Mouse (Mus musculus) thymus, adult 18-20 months (tissue): ENCODE data around the gene Rpl13a.
"Not testable (repeated sequence)": the region's sequence is repeated elsewhere in the genome, so short reads cannot be mapped to it uniquely, and the experiment has no call there.

Experiments
- DNase-seq, 2 experiments: peaks; one replicate each; pipeline ENCODE4 v3.0.0; 2022; ENCODE audit warnings: mixed read lengths in 2 of 2

Rpl13a gene

GRCm38 (mm10) chr7:45111940-45112339 lies 16.6 kb downstream of the Rpl13a start:
- no peak for DNase-seq

DNA sequence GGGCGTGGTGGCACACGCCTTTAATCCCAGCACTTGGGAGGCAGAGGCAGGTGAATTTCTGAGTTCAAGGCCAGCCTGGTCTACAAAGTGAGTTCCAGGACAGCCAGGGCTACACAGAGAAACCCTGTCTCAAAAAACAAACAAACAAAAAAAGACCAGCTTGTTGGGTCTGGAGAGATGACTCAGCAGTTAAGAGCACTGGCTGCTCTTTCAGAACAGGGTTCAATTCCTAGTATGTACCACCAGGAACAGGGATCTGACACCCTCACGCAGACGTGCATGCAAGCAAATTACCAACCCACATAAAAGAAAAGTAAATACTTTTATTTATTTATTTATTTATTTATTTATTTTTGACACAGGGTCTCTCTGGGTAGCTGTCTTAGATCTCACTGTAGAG lies 18.5 kb downstream of the Rpl13a start:
- DNase-seq: not testable (repeated sequence)

DNA sequence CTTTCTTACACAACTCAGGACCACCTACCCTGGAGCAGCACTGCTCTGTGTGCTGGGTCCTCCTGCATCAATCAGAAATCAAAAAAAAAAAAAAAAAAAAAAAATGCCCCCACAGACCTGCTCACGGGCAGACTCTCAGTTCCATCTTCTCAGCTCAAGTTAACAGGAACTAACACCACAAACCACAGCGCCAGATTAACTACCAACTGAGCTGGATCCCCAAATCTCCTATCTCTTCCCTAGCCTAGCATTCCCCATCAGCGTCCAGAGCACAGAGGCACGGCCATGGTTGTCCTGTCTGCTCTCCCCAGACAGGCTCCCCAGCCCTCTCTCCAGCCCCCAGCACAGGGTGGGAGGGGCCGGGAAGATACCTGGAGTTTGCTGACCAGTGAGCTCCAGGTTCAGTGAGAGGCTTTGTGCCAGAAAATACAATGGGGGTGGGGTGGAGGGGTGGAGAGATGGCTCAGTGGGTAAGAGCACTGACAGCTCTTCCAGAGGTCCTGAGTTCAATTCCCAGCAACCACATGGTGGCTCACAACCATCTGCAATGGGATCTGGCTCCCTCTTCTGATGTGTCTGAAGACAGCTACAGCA lies 21.4 kb downstream of the Rpl13a start:
- no peak for DNase-seq

GRCm38 (mm10) chr7:45106441-45106840 lies 22.1 kb downstream of the Rpl13a start:
- no peak for DNase-seq

- DNase-seq: no peak
Measured at GRCm38 (mm10) chr7:45105491-45105890, 23.1 kb downstream of the Rpl13a start.

GRCm38 (mm10) chr7:45104941-45105340 lies 23.6 kb downstream of the Rpl13a start:
- DNase-seq: no peak

GRCm38 (mm10) chr7:45103652-45104180 lies 24.8 kb downstream of the Rpl13a start, which contains the start of gene Fcgrt:
Gene Fcgrt, minus strand, starts transcription at chr7:45103851.
- DNase-seq: peak in 1 of 2 experiments; percentile 35

- no peak for DNase-seq
Measured at GRCm38 (mm10) chr7:45102940-45103585, 25.5 kb downstream of the Rpl13a start.

GRCm38 (mm10) chr7:45102441-45102840 lies 26.1 kb downstream of the Rpl13a start:
- DNase-seq: no peak

DNA sequence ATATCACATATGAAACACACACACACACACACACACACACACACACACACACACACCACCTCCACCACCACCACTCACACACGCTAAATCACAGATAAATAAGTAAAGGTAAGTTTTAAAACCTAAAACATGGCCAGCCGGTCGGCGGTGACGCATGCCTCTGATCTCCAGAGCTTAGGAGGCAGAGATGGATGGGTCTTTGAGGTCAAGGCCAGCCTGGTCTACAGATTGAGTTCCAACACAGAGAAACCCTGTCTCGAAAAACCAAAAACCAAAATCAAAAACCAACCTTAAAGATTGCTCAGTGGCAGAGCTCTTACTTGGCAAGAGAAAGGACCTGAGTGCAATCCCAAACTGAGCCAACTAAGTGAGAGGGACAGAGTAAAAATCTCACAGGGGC lies 28.5 kb downstream of the Rpl13a start:
- DNase-seq: no peak

DNA sequence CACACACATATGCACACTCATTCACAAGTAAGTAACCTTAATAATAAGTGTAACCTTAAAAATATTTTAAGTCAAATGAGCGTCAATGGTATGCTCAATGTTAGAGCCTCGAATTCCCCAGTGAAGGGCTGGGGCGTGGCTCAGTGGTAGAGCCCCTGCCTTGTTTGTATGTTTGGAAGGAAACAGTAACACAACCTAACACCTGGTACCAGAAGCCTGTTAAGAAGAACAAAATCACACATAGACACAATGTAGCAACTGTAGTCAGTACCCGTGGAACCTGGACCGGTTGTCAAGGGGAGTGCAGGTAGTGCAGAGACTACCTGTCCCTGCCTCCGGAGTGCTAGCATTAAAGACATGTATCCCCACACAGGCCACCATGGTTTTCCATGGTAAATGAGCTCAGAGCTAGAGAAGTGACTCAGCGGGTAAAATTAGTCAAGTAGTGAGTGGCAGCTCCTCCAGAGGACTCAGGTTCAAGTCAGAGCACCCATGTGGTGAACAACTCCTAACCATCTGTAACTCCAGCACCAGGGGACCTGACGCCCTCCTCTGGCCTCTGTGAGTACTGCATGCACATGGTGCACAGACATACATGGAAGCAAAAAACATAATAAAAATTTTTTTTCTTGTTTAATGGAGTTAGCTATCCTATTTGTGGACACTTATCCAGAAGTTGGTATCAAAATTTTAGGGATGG lies 29.9 kb downstream of the Rpl13a start:
- no peak for DNase-seq

DNA sequence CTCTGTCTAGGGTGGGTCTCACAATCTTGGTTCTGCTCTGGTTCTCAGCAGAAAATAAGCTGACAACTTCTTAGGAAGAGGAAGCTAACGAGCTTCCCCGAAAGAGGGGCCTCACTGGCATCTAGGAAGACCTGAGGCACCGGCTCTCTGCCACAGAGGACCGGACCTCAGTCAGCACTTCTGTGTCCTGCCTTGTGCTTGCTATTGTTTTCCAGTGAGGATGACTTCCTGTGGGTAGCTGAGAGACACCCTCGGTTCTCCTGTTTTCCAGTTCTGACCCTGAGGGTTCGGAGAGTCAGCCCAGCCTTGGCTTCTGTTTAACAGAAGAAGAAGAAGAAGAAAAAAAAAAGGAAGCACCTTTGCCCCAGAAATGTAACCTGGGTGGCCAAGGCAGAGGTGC lies 31.1 kb downstream of the Rpl13a start:
- DNase-seq: no peak

DNA sequence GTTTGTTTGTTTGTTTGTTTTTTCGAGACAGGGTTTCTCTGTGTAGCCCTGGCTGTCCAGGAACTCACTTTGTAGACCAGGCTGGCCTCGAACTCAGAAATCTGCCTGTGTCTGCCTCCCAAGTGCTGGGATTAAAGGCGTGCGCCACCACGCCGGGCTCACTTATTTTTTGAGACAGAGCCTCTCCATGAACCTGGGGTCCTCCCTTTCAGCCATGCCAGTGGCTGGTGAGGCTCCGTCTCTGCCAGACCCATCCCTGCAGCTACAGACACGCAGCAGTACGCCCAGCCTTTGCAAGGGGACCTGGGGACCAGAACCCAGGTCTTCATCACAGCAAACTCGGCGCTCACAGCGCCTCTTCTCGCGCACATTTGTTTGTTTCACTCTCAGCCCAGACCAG lies 32.6 kb downstream of the Rpl13a start:
- not testable (repeated sequence) for DNase-seq

- DNase-seq: no peak
Measured at GRCm38 (mm10) chr7:45095367-45095766, 33.2 kb downstream of the Rpl13a start.

- no peak for DNase-seq
Measured at GRCm38 (mm10) chr7:45094121-45094520, 34.4 kb downstream of the Rpl13a start.

DNA sequence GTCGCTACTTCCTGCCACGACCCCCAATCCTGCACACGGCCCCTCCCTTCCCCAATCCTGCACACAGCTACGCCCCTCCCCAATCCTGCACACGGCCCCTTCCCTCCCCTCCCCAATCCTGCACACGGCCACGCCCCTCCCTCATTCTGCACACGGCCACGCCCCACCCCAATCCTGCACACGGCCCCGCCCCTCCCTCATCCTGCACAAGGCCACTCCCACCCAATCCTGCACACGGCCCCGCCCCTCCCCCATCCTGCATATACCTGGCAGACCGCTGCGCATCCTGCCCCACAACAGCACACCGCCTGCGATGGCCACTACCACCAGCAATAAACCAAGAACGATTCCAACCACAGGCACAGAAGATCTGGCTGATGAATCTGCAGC lies 35.0 kb downstream of the Rpl13a start:
- no peak for DNase-seq

GRCm38 (mm10) chr7:45092828-45093515 lies 35.6 kb downstream of the Rpl13a start:
- no peak for DNase-seq

DNA sequence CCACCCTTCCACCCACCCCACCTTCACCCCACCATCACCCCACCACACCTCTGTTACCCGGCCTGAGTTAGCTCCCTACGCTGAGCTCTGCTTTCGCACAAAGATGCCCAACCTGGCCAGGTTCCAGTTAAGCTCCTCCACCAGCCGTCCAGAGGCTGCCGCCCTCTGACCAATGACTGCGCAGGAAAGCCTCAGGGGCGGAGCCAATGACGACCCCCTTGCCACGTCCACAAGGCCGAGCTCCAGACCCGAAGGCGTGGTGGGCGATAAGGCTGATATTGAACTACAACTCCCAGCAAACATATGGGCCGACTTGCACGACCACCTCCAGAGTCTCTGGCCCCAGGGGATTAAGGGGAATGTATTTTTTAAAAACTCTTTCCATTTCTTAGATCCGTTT lies 36.5 kb downstream of the Rpl13a start, which contains the start of gene Rcn3:
Gene Rcn3 (minus strand): TSS at position 174 of the 400 bp plus-strand sequence.
- DNase-seq: no peak

DNA sequence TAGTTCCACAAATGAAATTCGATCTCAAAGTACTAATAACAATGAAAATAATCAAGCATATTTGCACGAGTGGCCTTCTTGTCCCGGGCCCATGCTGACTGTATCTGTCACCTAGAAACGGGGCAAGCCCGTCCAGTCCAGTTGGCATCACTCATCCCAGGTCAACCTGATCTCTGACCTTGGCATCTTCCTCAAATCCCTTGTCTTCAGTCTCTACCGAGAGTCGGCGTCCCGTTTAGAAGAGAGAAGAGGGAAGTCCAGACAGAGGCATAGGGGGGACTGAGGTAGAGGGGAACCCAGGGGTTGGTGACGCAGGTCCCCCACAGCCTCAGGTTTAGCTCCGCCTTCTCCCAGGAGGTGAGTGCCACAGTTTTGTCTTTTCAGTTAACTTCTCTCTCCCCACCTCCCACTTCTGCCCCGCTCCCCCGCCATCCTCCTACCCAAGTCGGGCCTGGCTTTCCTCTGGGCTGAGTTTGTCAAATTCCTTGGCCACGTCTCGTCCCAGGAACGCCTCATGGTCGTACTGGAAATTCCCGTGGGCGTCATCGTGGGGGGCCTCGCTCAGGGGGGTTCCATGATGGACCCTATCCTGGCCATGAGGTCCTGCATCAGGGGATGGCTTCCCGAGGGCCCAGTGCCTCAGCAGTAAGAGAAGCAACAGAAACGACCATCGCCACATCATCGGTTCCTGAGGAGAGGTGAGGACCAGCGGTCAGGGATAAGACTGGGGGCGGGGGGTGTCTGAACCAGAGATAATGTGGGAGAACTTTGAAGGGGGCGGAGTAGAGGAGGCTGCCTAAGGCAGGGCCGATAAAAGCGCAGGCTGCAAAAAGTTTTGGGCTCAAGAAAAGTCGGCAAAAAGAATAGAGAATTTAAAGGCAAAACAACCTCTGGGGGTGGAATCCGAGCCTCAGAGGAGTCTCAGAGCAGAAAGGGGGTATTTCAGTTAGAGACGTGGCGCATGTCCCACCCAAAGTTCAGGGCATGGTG lies 37.3 kb downstream of the Rpl13a start:
- DNase-seq: no peak

GRCm38 (mm10) chr7:45090251-45090977 lies 38.1 kb downstream of the Rpl13a start:
- DNase-seq: no peak

- DNase-seq: no peak
Measured at GRCm38 (mm10) chr7:45088597-45088996, 40.0 kb downstream of the Rpl13a start.
